Mouse (Mus musculus) small intestine, adult 2 months (tissue): ENCODE data around the gene Nat8f4. TPM values are rescaled to one million over a fixed set of nuclear protein-coding genes. Genes with fewer than 3 reads are reported as not detected.
A peak's percentile ranks its signal among the peaks of the same experiment; 100 is the strongest.
"Not testable (repeated sequence)": the region's sequence is repeated elsewhere in the genome, so short reads cannot be mapped to it uniquely, and the experiment has no call there.

Experiments
- H3K27ac ChIP-seq: fragments of 200-500 bp; 2 replicates; pipeline ENCODE4 v1.5.1; 2012; ENCODE audit warnings: low read depth, low read length, control low read depth, inconsistent platforms; ENCODE audit not compliant: insufficient read depth
- H3K27me3 ChIP-seq: fragments of 200-500 bp; 2 replicates; pipeline ENCODE4 v1.6.1; 2012; ENCODE audit warnings: mild to moderate bottlenecking, moderate library complexity, low read length, inconsistent platforms; ENCODE audit not compliant: control insufficient read depth, insufficient read depth
- H3K36me3 ChIP-seq: fragments of 200-500 bp; 2 replicates; pipeline ENCODE4 v1.6.1; 2012; ENCODE audit warnings: mild to moderate bottlenecking, low read length, control low read depth, inconsistent platforms; ENCODE audit not compliant: control insufficient read depth, insufficient read depth
- H3K4me1 ChIP-seq: fragments of 200-500 bp; 2 replicates; pipeline ENCODE4 v1.6.1; 2012; ENCODE audit warnings: low read length, inconsistent platforms, mixed read lengths; ENCODE audit not compliant: control insufficient read depth, insufficient read depth, insufficient read length
- H3K4me3 ChIP-seq: fragments of 200-500 bp; 2 replicates; pipeline ENCODE4 v1.5.1; 2012; ENCODE audit warnings: low read depth, mild to moderate bottlenecking, control low read depth, inconsistent platforms, low read length, moderate library complexity
- CTCF ChIP-seq: fragments of 200-500 bp; IDR thresholded peaks from 2 replicates; pipeline ENCODE4 v1.5.1; 2012; ENCODE audit warnings: low read depth, mild to moderate bottlenecking, control low read depth, inconsistent platforms, low read length, moderate library complexity, mixed read lengths; ENCODE audit not compliant: insufficient replicate concordance, insufficient read length; ENCODE audit errors: extremely low read depth
- POLR2A ChIP-seq: fragments of 200-500 bp; IDR thresholded peaks from 2 replicates; pipeline ENCODE4 v1.6.1; 2012; ENCODE audit warnings: low read depth, mild to moderate bottlenecking, control low read depth, inconsistent platforms, low read length, moderate library complexity
- WGBS: fragments of 180-500 bp; shearing (Covaris S2); methylation state at CpG from one replicate; pipeline ENCODE4 v1.1.7; 2018; 5-methylcytosine and 5-hydroxymethylcytosine counted together
- polyA plus RNA-seq: library from polyadenylated mRNA; depleted of rRNA; stranded (reverse); fragments of >200 nt; gene quantifications from 2 replicates; pipeline ENCODE4 v1.2.3, GENCODE M21; 2012

The Nat8f4 gene
- polyA plus RNA-seq, 1 experiment = 32.6 TPM

DNA sequence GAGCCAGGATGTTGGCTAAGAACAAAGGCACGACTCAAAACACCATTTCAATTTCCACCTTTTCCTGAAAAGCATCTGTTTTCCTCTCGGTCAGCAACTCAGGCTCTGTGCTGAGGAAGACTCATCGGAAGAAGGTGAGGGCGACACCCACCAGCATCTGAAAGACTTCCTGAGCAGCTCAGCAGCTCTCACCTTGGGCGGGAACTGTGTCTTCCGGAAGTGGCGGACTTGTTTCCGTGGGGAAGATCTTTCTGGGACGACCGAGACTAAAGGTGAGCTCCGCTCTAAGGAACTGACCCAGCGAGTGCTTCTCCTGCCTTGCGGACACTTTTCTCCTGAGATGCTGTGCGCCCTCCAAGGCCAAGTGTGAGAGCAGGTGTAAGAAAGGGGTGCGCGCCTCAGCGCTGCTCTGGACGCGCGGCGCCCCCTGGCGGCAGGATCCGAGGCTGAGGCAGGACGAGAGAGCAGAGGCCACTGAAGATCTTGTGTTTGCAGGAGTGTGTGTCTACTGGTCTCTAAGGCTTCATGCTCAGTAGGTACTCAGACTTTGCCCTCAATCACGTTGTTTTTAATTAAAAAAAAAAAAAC lies 9.5 kb downstream of the Nat8f4 start:
- H3K4me3 ChIP-seq = not testable (repeated sequence)
- 60% methylated on average over 25 of the region's 25 CpGs for WGBS

DNA sequence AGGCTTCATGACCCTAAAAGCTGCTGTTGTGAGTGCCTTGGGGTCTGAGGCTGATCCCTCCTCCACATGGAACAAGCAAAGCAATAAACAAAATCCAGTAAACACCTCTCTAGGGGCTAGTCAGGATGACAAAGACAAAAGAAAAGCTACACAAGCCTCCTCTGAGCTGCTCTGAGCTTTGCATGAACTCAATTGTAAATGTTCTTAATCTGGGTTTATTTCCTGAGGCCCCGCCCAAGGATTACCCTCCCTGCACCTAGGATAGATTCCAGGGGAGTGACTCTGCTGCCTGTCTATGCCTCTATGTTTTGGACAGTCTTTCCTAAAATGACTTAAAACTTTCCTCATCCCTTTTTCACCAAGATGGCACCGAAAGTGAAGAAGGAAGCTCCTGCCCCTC lies 15.7 kb downstream of the Nat8f4 start:
- H3K27me3 ChIP-seq = no peaks in the 10 kb centered on the region
- 92% methylated on average over 2 of the region's 2 CpGs for WGBS
- H3K36me3 ChIP-seq = no peaks in the 10 kb centered on the region
- no peak overlapping the region for H3K4me3 ChIP-seq
- TF ChIP-seq POLR2A = no peak
- TF ChIP-seq CTCF = no peak
- H3K4me1 ChIP-seq = no peaks in the 10 kb centered on the region
- H3K27ac ChIP-seq = no peak overlapping the region

More for the DNA sequence above, 9.5 kb downstream of the Nat8f4 start:
- H3K36me3 ChIP-seq, H3K27ac ChIP-seq, H3K27me3 ChIP-seq, H3K4me1 ChIP-seq: not testable (repeated sequence)
- peak; percentile 45; the same call in 1 of the 2 replicates for TF ChIP-seq CTCF

DNA sequence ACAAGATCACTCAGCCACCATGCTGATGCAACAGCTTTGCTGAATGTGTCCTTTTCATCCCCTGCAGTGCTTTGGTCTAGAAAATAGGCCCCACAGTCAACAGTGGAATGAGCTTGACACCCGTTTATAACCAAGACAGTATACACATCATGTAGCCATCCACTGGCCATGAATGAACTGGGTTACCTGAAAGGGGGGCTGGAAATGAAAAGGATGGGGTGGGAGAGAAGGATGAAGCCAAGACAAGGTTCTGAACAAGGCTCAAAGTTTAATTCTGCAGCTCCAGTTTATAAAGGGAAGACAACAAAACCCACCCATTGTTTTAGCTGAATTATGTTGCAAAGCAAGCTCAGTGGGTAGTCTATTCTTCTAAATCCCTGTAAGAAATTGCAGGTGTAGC lies 20.4 kb downstream of the Nat8f4 start:
- H3K27me3 ChIP-seq = no peaks in the 10 kb centered on the region
- WGBS = 88% methylated on average over 1 of the region's 1 CpGs
- H3K4me1 ChIP-seq = no peaks in the 10 kb centered on the region
- TF ChIP-seq POLR2A (no peak), CTCF (no peak)
- no peak overlapping the region for H3K4me3 ChIP-seq
- no peaks in the 10 kb centered on the region for H3K36me3 ChIP-seq
- H3K27ac ChIP-seq = no peak overlapping the region

DNA sequence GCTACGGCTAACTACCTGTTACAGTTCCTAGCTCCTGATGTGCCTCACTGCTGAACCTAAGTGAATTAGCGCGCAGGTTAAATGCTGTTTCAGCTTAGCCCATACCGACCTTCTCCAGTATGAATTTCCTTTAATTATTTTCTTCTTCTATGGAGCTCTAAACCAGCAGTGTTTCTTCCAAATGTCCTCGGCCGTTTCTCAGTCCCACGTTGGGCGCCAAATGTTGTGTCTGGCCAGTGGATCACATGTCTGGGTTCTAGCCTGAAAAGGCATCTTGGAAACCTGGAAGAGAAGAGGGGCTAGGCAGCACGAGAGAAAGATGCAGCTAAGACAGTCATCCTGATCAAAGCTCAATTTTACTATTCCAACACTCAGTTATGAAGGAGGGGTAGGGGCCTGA lies 21.4 kb downstream of the Nat8f4 start:
- H3K4me3 ChIP-seq, H3K36me3 ChIP-seq, H3K27me3 ChIP-seq, H3K27ac ChIP-seq, H3K4me1 ChIP-seq: not testable (repeated sequence)
- 94% methylated on average over 9 of the region's 9 CpGs for WGBS

DNA sequence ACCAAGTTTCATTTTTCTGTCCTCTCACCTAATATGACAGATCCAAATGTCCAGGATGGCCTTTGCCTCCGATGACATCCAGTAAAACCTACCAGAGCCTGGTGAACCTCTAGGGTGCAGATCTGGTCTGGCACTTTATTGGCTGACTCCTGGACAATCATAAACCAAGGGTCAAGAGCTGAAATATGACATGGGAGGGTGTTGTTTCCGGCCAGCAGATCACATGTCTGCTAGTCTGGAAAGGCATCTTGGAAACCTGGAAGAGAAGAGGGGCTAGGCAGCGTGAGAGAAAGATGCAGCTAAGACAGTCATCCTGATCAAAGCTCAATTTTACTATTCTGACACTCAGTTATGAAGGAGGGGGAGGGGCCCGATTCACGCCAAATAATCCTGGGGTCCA lies 35.7 kb downstream of the Nat8f4 start, which contains the start of gene Nat8f2:
Nat8f2 (minus strand) TSS at position 153 of the 400 bp plus-strand sequence.
- H3K27ac ChIP-seq = peak within 1 kb of the TSS; percentile 31; the same call in 1 of the 2 replicates
- H3K4me3 ChIP-seq = not testable (repeated sequence)
- WGBS = 37% methylated on average over 5 of the region's 5 CpGs

DNA sequence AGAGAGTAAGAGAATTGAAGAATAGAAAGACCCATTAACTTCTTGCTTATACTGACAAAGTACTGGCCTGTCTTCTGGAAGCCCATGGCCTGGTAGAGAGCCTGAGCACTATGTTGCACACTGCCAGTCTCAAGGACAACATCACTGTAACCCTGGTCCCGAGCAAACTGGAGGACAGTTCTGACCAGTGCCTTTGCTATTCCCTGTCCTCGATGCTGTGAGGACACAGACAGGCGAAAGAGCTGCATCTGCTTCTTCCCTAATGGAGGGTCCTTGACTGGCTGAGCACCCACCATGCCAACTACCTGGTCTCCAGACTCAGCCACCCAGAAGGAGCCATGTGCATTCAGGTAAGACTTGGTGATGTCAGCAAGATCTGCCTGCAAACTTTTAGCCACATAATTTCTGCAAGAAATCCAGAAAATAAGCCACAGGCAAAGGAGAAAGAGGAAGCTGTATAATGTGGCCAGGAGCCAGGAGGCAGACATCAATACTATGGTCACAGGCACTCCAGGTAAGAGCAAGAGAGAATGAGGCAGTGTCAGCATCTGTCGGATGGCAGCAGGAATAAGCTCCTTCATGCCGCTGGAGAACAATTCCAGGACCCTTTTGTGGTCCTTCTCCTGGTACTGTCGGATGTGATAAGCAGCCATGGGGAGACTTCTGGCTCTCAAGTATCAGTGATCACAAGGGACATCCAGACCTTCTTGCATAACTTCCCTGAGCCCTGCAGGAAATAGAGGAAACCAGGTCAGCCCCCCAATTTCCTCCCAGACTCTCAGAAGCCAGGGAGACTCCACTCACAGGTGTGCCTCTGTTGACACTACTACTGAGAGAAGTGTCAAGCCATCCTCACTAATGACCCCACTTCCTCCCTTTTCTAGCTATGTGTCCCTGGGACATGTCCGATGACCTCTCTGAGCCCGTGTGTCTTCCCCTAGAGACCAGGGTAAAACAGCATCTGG lies 36.7 kb downstream of the Nat8f4 start:
- Histone ChIP-seq H3K27ac (peak overlapping the region; percentile 31; the same call in 1 of the 2 replicates), H3K4me1 (no peaks in the 10 kb centered on the region), H3K36me3 (no peaks in the 10 kb centered on the region), H3K4me3 (no peak overlapping the region), H3K27me3 (no peaks in the 10 kb centered on the region)
- WGBS = 76% methylated on average over 8 of the region's 8 CpGs
- TF ChIP-seq CTCF (no peak), POLR2A (no peak)

More for the DNA sequence above, 35.7 kb downstream of the Nat8f4 start, which contains the start of gene Nat8f2:
- not testable (repeated sequence) for H3K4me1 ChIP-seq, H3K27me3 ChIP-seq, H3K36me3 ChIP-seq

DNA sequence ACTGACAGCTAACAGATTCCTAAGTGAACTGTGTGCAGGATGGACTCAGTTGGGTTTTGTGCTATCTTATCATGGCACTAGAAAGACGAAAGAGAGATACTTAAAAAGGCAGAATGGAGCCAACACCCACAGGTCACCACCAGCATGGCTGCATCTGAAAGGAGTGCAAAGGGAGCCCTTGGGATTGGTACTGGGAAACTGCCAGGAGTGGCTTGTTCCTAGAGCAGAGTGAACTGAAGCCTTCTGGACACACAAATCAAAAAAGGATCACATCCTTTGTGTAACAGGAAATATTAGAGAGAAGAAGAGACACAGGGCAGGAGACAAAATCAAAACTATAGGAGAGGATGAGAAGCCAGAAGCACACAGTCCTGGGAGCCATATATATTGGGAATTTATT lies 37.7 kb downstream of the Nat8f4 start:
- H3K27me3 ChIP-seq, H3K27ac ChIP-seq, H3K4me3 ChIP-seq, H3K36me3 ChIP-seq, H3K4me1 ChIP-seq: not testable (repeated sequence)
- WGBS = 45% methylated on average over 1 of the region's 1 CpGs

DNA sequence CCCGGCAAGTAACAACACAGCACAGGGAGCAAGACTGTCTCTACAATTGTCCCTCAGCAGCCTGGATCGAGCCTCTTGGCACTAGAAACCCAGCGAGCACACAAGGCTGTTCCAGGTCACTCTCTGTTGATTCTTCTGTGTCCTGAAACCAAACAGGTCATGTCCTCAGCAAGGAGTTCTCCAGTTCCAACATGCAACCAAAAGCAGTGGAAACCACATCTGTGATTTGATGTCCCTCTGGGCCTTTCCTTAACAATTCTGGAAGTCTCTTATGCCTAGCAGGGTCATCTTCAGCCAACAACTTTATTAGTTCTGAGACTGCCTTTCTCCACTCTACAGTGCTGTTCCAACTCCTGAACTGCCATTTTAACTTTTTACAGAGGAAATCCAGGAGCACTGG lies 38.5 kb downstream of the Nat8f4 start:
- not testable (repeated sequence) for H3K27ac ChIP-seq, H3K27me3 ChIP-seq, H3K4me1 ChIP-seq, H3K4me3 ChIP-seq, H3K36me3 ChIP-seq
- 88% methylated on average over 3 of the region's 3 CpGs for WGBS

DNA sequence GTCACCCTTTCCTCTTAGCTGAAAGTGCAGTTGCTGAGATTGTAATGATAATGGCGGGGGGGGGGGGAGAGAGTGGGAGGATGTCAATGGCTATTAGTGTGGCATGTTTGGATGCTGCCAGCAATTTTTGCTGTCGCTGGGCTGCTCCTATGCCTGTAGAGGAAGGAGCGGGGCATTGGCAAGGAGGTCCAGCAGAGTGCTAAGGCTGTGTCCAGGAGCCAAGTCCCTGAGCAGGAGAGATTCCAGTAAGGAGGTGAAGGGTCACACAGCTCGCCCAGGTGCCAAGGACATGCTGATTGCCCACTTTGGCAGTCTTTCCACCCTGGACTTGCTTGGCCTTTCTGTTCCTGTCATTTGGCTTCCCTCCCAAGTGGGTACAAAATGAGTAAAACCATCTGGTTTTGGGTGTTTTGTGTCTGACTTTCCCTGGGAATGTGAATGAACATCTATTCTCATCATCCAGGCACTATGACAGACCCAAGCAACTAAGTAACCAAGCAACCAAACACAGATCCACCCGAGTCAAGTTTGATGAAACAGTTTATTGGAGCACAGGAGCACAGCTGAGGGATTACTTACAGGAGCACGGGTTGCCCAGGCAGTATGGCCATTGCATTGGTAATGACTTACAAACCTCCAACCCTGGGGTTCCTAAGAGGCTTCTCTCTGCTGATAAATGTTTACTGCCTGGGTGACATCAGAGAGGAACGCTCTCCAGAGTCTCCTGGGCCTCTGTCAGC lies 39.6 kb downstream of the Nat8f4 start:
- H3K27me3 ChIP-seq, H3K36me3 ChIP-seq, H3K4me3 ChIP-seq, H3K4me1 ChIP-seq, H3K27ac ChIP-seq: not testable (repeated sequence)
- WGBS = 76% methylated on average over 6 of the region's 7 CpGs
